Mouse (Mus musculus) CH12.LX (cell line): ENCODE results near the gene Coa7. TPM values are rescaled to one million over a fixed set of nuclear protein-coding genes. Genes with fewer than 3 reads are reported as not detected.
A peak's percentile ranks its signal among the peaks of the same experiment; 100 is the strongest.

Source experiments
- DNase-seq: peaks from one replicate; pipeline ENCODE4 v3.0.0-alpha.2; 2013; ENCODE audit errors: extremely low read depth
- H3K27ac ChIP-seq: 2 replicates; pipeline ENCODE4 v1.5.1; 2012; ENCODE audit warnings: low read depth, mild to moderate bottlenecking, control low read depth, moderate library complexity; ENCODE audit not compliant: insufficient read depth
- H3K27me3 ChIP-seq: replicated peaks from 2 replicates; pipeline ENCODE3; 2012; ENCODE audit warnings: inconsistent platforms
- H3K36me3 ChIP-seq, 2 experiments: replicated peaks in 1 of 2; 2 replicates each; pipeline versions ENCODE3 to v1.6.1; 2012; ENCODE audit warnings: inconsistent platforms in 1 of 2, low read length in 1 of 2, mild to moderate bottlenecking in 1 of 2, mixed read lengths in 1 of 2, moderate library complexity in 1 of 2; ENCODE audit not compliant: control insufficient read depth in 1 of 2, insufficient read depth in 1 of 2
- H3K4me1 ChIP-seq, 2 experiments: 2 replicates each; pipeline ENCODE4 v1.6.1; 2012; ENCODE audit warnings: inconsistent platforms in 1 of 2, moderate library complexity in 1 of 2; ENCODE audit not compliant: insufficient read depth in 2 of 2, control insufficient read depth in 1 of 2
- H3K4me2 ChIP-seq: 2 replicates; pipeline ENCODE4 v1.6.1; 2012; ENCODE audit warnings: low read depth, mild to moderate bottlenecking, control low read depth; ENCODE audit not compliant: poor library complexity, insufficient read depth, severe bottlenecking
- H3K4me3 ChIP-seq, 3 experiments: fragments of 150-350 bp in 1 of 3; sonication (generic) in 1 of 3; replicated peaks in 1 of 3; 2 replicates each; pipeline versions ENCODE3 to v1.5.1; 2011 to 2012; ENCODE audit warnings: low read depth in 2 of 3, low read length in 2 of 3, mild to moderate bottlenecking in 2 of 3, moderate library complexity in 2 of 3, control low read depth in 1 of 3, improper control_type of control experiment in 1 of 3, inconsistent platforms in 1 of 3, mixed read lengths in 1 of 3; ENCODE audit not compliant: poor library complexity in 1 of 3
- H3K79me2 ChIP-seq: replicated peaks from 2 replicates; pipeline ENCODE4 v1.6.1; 2012; ENCODE audit warnings: mild to moderate bottlenecking, moderate library complexity; ENCODE audit not compliant: control insufficient read depth, poor library complexity, insufficient read depth, severe bottlenecking; ENCODE audit errors: extremely low read depth
- H3K9ac ChIP-seq: 2 replicates; pipeline ENCODE4 v1.6.1; 2012; ENCODE audit warnings: low read depth, mild to moderate bottlenecking, control low read depth, moderate library complexity; ENCODE audit not compliant: insufficient read depth
- H3K9me3 ChIP-seq: replicated peaks from 2 replicates; pipeline ENCODE3; 2012; ENCODE audit warnings: low read length, inconsistent platforms, mixed read lengths
- BHLHE40 ChIP-seq: IDR thresholded peaks from 2 replicates; pipeline ENCODE4 v1.6.1; 2011; ENCODE audit warnings: mild to moderate bottlenecking, low read depth, low read length, improper control_type of control experiment
- CTCF ChIP-seq, 2 experiments: IDR thresholded peaks in 1 of 2; conservative IDR thresholded peaks in 1 of 2; 2 replicates each; pipeline ENCODE4 v1.5.1; 2011 to 2012; ENCODE audit warnings: low read depth in 2 of 2, low read length in 2 of 2, improper control_type of control experiment in 1 of 2, inconsistent platforms in 1 of 2, mild to moderate bottlenecking in 1 of 2, moderate library complexity in 1 of 2
- E2F4 ChIP-seq: IDR thresholded peaks from 2 replicates; pipeline ENCODE4 v1.6.1; 2011; ENCODE audit warnings: low read depth, low read length, improper control_type of control experiment; ENCODE audit not compliant: insufficient replicate concordance
- ELF1 ChIP-seq: IDR thresholded peaks from 2 replicates; pipeline ENCODE4 v1.6.1; 2014; ENCODE audit warnings: low read depth, mild to moderate bottlenecking, inconsistent platforms, low read length, improper control_type of control experiment
- ETS1 ChIP-seq: conservative IDR thresholded peaks from 2 replicates; pipeline ENCODE4 v1.6.1; 2012; ENCODE audit warnings: low read depth, mild to moderate bottlenecking, inconsistent platforms, low read length, improper control_type of control experiment, moderate library complexity
- GABPA ChIP-seq: IDR thresholded peaks from 2 replicates; pipeline ENCODE4 v1.6.1; 2012; ENCODE audit warnings: low read depth, low read length, improper control_type of control experiment, inconsistent platforms; ENCODE audit not compliant: insufficient replicate concordance
- IRF4 ChIP-seq: IDR thresholded peaks from 2 replicates; pipeline ENCODE4 v1.6.1; 2014; ENCODE audit warnings: low read depth, mild to moderate bottlenecking, inconsistent platforms, low read length, improper control_type of control experiment
- JUN ChIP-seq: IDR thresholded peaks from 2 replicates; pipeline ENCODE4 v1.6.1; 2011; ENCODE audit warnings: low read depth, mild to moderate bottlenecking, low read length, improper control_type of control experiment, moderate library complexity; ENCODE audit not compliant: insufficient read depth
- JUND ChIP-seq: conservative IDR thresholded peaks from 2 replicates; pipeline ENCODE4 v1.6.1; 2011; ENCODE audit warnings: low read depth, low read length, improper control_type of control experiment
- KAT2A ChIP-seq: IDR thresholded peaks from 2 replicates; pipeline ENCODE4 v1.6.1; 2012; ENCODE audit warnings: low read length, improper control_type of control experiment, inconsistent platforms; ENCODE audit not compliant: insufficient replicate concordance
- MAZ ChIP-seq: IDR thresholded peaks from 2 replicates; pipeline ENCODE4 v1.6.1; 2012; ENCODE audit warnings: low read depth, mild to moderate bottlenecking, inconsistent platforms, low read length, improper control_type of control experiment, moderate library complexity
- MEF2A ChIP-seq: IDR thresholded peaks from 2 replicates; pipeline ENCODE4 v1.6.1; 2014; ENCODE audit warnings: low read depth, mild to moderate bottlenecking, inconsistent platforms, low read length, improper control_type of control experiment, borderline replicate concordance
- MXI1 ChIP-seq: IDR thresholded peaks from 2 replicates; pipeline ENCODE4 v1.6.1; 2011; ENCODE audit warnings: mild to moderate bottlenecking, low read depth, low read length, improper control_type of control experiment
- NRF1 ChIP-seq: IDR thresholded peaks from 2 replicates; pipeline ENCODE4 v1.6.1; 2014; ENCODE audit warnings: low read depth, mild to moderate bottlenecking, inconsistent platforms, low read length, improper control_type of control experiment, moderate library complexity
- POLR2A ChIP-seq: IDR thresholded peaks from 2 replicates; pipeline ENCODE4 v1.6.1; 2011; ENCODE audit warnings: low read depth, mild to moderate bottlenecking, improper control_type of control experiment, low read length
- POLR2AphosphoS2 ChIP-seq: IDR thresholded peaks from 2 replicates; pipeline ENCODE4 v1.6.1; 2011; ENCODE audit warnings: low read depth, low read length, improper control_type of control experiment
- RAD21 ChIP-seq: IDR thresholded peaks from 2 replicates; pipeline ENCODE4 v1.6.1; 2011; ENCODE audit warnings: low read depth, mild to moderate bottlenecking, low read length, improper control_type of control experiment, moderate library complexity
- SIN3A ChIP-seq: IDR thresholded peaks from 2 replicates; pipeline ENCODE4 v1.6.1; 2012; ENCODE audit warnings: low read length, improper control_type of control experiment, inconsistent platforms
- TBP ChIP-seq: conservative IDR thresholded peaks from 2 replicates; pipeline ENCODE4 v1.6.1; 2011; ENCODE audit warnings: low read depth, low read length, improper control_type of control experiment
- TCF12 ChIP-seq: IDR thresholded peaks from 2 replicates; pipeline ENCODE4 v1.6.1; 2014; ENCODE audit warnings: low read depth, mild to moderate bottlenecking, inconsistent platforms, low read length, improper control_type of control experiment
- UBTF ChIP-seq: IDR thresholded peaks from 2 replicates; pipeline ENCODE4 v1.6.1; 2012; ENCODE audit warnings: low read depth, mild to moderate bottlenecking, inconsistent platforms, low read length, improper control_type of control experiment, moderate library complexity
- USF2 ChIP-seq: conservative IDR thresholded peaks from 2 replicates; pipeline ENCODE4 v1.6.1; 2011; ENCODE audit warnings: low read depth, low read length, improper control_type of control experiment
- ZC3H11A ChIP-seq: IDR thresholded peaks from 2 replicates; pipeline ENCODE4 v1.6.1; 2012; ENCODE audit warnings: low read depth, mild to moderate bottlenecking, inconsistent platforms, low read length, improper control_type of control experiment
- ZKSCAN1 ChIP-seq: IDR thresholded peaks from 2 replicates; pipeline ENCODE4 v1.6.1; 2012; ENCODE audit warnings: low read depth, inconsistent platforms, low read length, improper control_type of control experiment, borderline replicate concordance
- ZMIZ1 ChIP-seq: IDR thresholded peaks from 2 replicates; pipeline ENCODE4 v1.6.1; 2012; ENCODE audit warnings: low read depth, mild to moderate bottlenecking, inconsistent platforms, low read length, improper control_type of control experiment
- ZNF384 ChIP-seq: IDR thresholded peaks from 2 replicates; pipeline ENCODE4 v1.6.1; 2012; ENCODE audit warnings: low read depth, low read length, improper control_type of control experiment, inconsistent platforms
- dilution Hi-C: fragments of 300-500 bp; cut with MboI; formaldehyde crosslinking; loops from 2 replicates; pipeline ENCODE4 v1.14.3; 2020; ENCODE audit warnings: low sequenced_read_pairs; ENCODE audit not compliant: extremely low pct_unique_long_range_greater_than_20kb, extremely low pct_ligation_motif_present
- in situ Hi-C: fragments of 300-500 bp; cut with MboI; formaldehyde crosslinking; loops from 3 replicates; pipeline ENCODE4 v1.14.3; 2019; ENCODE audit warnings: low sequenced_read_pairs, low pct_ligation_motif_present, low pct_unique_long_range_greater_than_20kb, mixed read lengths
- polyA plus RNA-seq: library from polyadenylated mRNA; unstranded; fragments of >175 nt; gene quantifications from 2 replicates; pipeline ENCODE4 v1.2.1, GENCODE M21; 2012; ENCODE audit warnings: low read depth; ENCODE audit not compliant: insufficient read length
- total RNA-seq, 2 experiments: library from RNA; depleted of rRNA; stranded (reverse); fragments of 300-350 nt in 1 of 2; fragments of >200 nt in 1 of 2; gene quantifications; 2 replicates each; pipeline ENCODE4 v1.2.3; 2012 to 2014

Coa7 gene
- total and polyA plus RNA-seq, 3 experiments: 18.7 to 73.8 (median 24.2) TPM

DNA sequence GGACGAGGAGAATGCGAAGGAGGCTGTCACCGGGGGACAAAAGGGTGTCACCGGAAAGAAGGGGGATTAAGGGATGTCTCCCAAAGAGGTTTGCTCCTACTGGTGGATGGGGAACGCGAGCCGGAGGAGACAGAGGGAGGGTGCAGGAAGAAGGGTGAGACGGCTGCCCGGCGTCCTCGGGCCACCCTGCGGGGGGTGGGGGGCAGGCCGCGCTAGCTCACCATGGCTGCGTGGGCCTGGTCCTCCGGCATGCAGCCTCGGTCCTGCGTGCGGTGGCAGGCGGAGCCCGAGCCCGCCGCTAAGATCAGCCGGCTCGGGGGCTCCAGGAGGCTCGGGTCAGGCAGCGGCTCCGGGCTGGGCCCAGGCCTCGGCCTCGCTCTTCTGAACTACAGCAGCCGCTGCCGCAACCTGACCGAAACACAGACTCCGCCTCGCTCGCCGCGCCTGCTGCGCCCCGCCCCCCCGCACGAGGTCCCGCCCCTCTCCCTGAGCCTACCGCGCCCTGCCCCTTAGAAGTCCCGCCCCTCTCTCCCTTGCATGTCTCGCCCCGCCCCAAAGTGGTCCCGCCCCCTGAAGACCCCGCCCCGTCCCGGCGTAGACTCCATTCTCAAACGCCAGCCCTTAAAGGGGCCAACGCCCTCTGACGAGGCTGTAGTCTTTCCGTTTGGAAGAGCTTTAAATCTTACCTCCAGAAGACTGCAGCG lies 27.1 kb upstream of the Coa7 start, which contains the start of gene Zyg11b (continued):
- TF ChIP-seq USF2: no peak
- TF ChIP-seq RAD21: no peak
- TF ChIP-seq TBP: peak; percentile 48; the same call in 1 of the 2 replicates
- no peak for TF ChIP-seq JUN
- no peak for TF ChIP-seq BHLHE40
- TF ChIP-seq TCF12: peak; percentile 77; the same call in 1 of the 2 replicates
- no peak for TF ChIP-seq IRF4
- peak; percentile 78 for TF ChIP-seq SIN3A
- TF ChIP-seq ELF1: no peak
- TF ChIP-seq ZC3H11A: no peak
- TF ChIP-seq ZKSCAN1: no peak
- no peak for TF ChIP-seq JUND
- TF ChIP-seq MEF2A: no peak
- TF ChIP-seq ZNF384: no peak
- no peak for TF ChIP-seq GABPA
- TF ChIP-seq MAZ: 0 out of 2 replicates have a peak, but pooled peaks have one; percentile 18

DNA sequence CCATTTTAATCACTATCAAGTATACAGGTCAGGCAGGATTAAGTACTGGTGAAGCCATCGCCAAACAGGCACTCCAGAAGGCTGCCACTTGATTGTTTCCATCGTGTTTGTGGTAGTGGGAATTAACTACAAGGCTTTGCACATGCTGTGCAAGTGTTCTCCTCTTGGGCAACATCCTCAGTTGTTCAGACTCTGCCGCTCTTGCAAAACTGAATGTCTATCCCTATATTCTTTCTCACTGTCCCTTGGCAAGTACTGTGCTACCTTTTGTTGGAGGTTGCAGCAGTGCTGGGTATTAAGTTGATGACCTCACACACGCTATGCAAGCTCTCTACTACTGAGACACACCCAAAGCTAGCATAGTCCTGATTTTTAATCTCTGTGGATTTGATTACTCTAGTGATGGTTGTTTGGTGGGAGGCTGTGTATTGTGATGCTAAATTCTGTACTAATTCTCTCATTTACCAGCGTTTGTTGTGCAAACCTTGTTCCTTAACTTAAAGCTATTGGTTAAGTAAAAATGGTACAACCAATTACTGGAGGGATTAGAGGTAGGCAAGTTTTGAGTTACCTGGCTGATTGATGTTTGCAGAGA lies 25.5 kb upstream of the Coa7 start:
- DNase-seq: no peak
- TF ChIP-seq ZNF384 (no peak), POLR2AphosphoS2 (no peak), CTCF (conservative IDR thresholded peaks at IDR 0.05 in 1 of 2, IDR thresholded peaks at IDR 0.05 in 1 of 2; ENCODE audit: low read depth in 2 of 2, low read length in 2 of 2) (no peak), BHLHE40 (no peak), POLR2A (no peak), MXI1 (no peak), ZC3H11A (no peak), UBTF (no peak), ETS1 (no peak), SIN3A (no peak), JUN (no peak), ZMIZ1 (no peak), ZKSCAN1 (no peak), E2F4 (no peak), KAT2A (no peak), NRF1 (no peak)
- peaks cover 3% of the 10 kb centered on the region for H3K9me3 ChIP-seq
- dilution Hi-C loops (no loop called here), in situ Hi-C loops (no loop called here)
- peaks cover 0 to 5% of the 10 kb centered on the region in 2 experiments for H3K36me3 ChIP-seq
- no peak overlapping the region for H3K27ac ChIP-seq
- peaks cover 6 to 30% of the 10 kb centered on the region in 2 experiments; a peak in 3 of 4 replicates for H3K4me1 ChIP-seq
- H3K4me3 ChIP-seq: no peak overlapping the region
- H3K27me3 ChIP-seq: no peaks in the 10 kb centered on the region
- H3K4me2 ChIP-seq: no peak overlapping the region
- H3K9ac ChIP-seq: no peak overlapping the region
- H3K79me2 ChIP-seq: peaks cover 11% of the 10 kb centered on the region
